Mouse (Mus musculus) liver, embryonic 18 days (tissue): ENCODE results near the gene Pou5f2. TPM values are rescaled to one million over a fixed set of nuclear protein-coding genes. Genes with fewer than 3 reads are reported as not detected.

Experiments used
- polyA plus RNA-seq: library from polyadenylated mRNA; depleted of rRNA; stranded (reverse); fragments of >200 nt; gene quantifications from 2 replicates; pipeline ENCODE4 v1.2.3, GENCODE M21; 2012; rRNA removed

Gene Pou5f2
- 0.05 and 0.07 TPM in 2 replicates for polyA plus RNA-seq

DNA sequence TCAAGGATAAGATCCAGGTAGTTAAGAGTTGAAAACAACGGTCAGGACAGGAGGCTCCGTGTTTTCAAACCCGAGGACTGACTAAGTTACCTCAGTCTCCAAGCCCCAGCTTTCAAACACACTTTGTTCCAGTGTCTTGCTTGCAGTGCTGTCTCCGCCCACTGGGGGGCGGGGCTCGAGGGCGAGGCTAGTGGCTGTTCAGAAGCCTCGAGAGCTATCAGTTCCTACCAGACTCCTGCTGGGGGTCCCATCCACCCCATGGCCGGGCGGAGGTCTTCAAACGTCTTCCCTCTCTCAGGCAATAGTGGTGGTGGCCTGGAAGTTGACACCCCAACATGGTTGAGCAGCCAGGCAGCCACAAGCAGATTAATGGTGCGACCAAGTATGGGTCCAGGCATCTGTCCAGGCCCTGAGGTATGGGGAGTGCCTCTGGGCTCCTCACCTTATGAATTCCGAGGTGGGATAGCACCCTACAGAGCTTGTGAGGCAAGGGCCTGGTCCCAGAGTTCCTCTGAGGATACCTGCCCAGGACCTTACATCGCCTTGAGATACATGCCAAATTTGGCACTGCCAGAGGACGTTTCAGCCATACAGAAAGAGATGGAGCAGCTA lies at the start of gene Pou5f2:
Pou5f2 (plus strand) TSS at position 220 of the 612 bp plus-strand sequence.

Other genes with a start within 250 kb of the Pou5f2 start
- gene Nr2f1, start 174.9 kb downstream of the Pou5f2 start, polyA plus RNA-seq = 1.6 TPM in 2 replicates